ENCODE assay signal across 12 mouse cellular contexts in genomic region chr5:66750641-66751040, GRCm38 (mm10). TPM values are rescaled to one million over a fixed set of nuclear protein-coding genes. Genes with fewer than 3 reads are reported as not detected.
DNase-seq lines count a peak whose midpoint lies in the region; ATAC-seq lines count a peak whose summit lies in the region.
"Had no signal": no experiment of that assay in that cellular context is flagged by ENCODE, and none has a peak within 500 bp of the region (broad histone marks: within the 10 kb centered on the region; RNA-seq: fewer than 3 reads in every experiment).

No protein-coding gene starts in this region.

- H3K4me2 ChIP-seq in forebrain, embryonic 11.5 days (ENCODE audit: low read depth, low read length, severe bottlenecking) = no peak overlapping the region
- H3K4me2 ChIP-seq in midbrain, embryonic 16.5 days (ENCODE audit: low read length) = no peak overlapping the region
- H3K4me2 ChIP-seq: liver, embryonic 15.5 days had no signal

- H3K27me3 ChIP-seq in forebrain, embryonic 11.5 days (ENCODE audit: control insufficient read depth, insufficient read depth, low read length) = peaks cover 9% of the 10 kb centered on the region; the same call in 1 of the 2 replicates
- H3K27me3 ChIP-seq in forebrain, embryonic 10.5 days (ENCODE audit: poor library complexity, severe bottlenecking) = peaks cover 36% of the 10 kb centered on the region
- H3K27me3 ChIP-seq in midbrain, embryonic 16.5 days (ENCODE audit: control insufficient read depth, insufficient read depth, low read depth, low read length) = no peaks in the 10 kb centered on the region
- H3K27me3 ChIP-seq: CH12.LX had no signal

- H3K4me1 ChIP-seq in forebrain, embryonic 11.5 days (replicated peaks; ENCODE audit: control insufficient read depth, insufficient read depth, low read length) = peaks cover 16% of the 10 kb centered on the region; the same call in 1 of the 2 replicates
- H3K4me1 ChIP-seq in forebrain, embryonic 10.5 days = peaks cover 38% of the 10 kb centered on the region
- H3K4me1 ChIP-seq in midbrain, embryonic 16.5 days (ENCODE audit: control insufficient read depth, insufficient read depth, low read length) = peaks cover 29% of the 10 kb centered on the region
- H3K4me1 ChIP-seq: megakaryocyte, embryonic 14.5 days had no signal

- no peaks in the 10 kb centered on the region for H3K36me3 ChIP-seq in forebrain, embryonic 11.5 days (ENCODE audit: control insufficient read depth, insufficient read depth, low read length)
- no peaks in the 10 kb centered on the region for H3K36me3 ChIP-seq in forebrain, embryonic 10.5 days (replicated peaks)
- no peaks in the 10 kb centered on the region for H3K36me3 ChIP-seq in midbrain, embryonic 16.5 days (ENCODE audit: control insufficient read depth, insufficient read depth, low read length)
- H3K36me3 ChIP-seq: liver, embryonic 15.5 days had no signal

- H3K9me3 ChIP-seq in forebrain, embryonic 11.5 days (ENCODE audit: control insufficient read depth, low read length) = no peaks in the 10 kb centered on the region
- H3K9me3 ChIP-seq in forebrain, embryonic 10.5 days = no peaks in the 10 kb centered on the region
- H3K9me3 ChIP-seq in midbrain, embryonic 16.5 days (replicated peaks; ENCODE audit: control insufficient read depth, low read length, poor library complexity, severe bottlenecking) = no peaks in the 10 kb centered on the region
- H3K9me3 ChIP-seq: liver, embryonic 15.5 days had no signal

- DNase-seq in forebrain, embryonic 11.5 days (ENCODE audit: low spot score) = peak; percentile 2
- DNase-seq in forebrain, embryonic 10.5 days (ENCODE audit: extremely low spot score, low spot score) = no peak
- peak; percentile 25 for DNase-seq in layer of hippocampus, adult 9-11 months
- DNase-seq in layer of hippocampus, postnatal 36 days = no peak
- DNase-seq in cerebellum, adult 9-11 months = peak; percentile 51
- DNase-seq in heart, postnatal 4 days = peak; percentile 23
- DNase-seq: kidney, adult 9 months; retina, postnatal 1 day had no signal

- 75% methylated on average over 7 of the region's 7 CpGs for WGBS in forebrain, embryonic 11.5 days
- 78% methylated on average over 7 of the region's 7 CpGs for WGBS in forebrain, embryonic 10.5 days
- WGBS in midbrain, embryonic 16.5 days = 61% methylated on average over 7 of the region's 7 CpGs

- no peak overlapping the region for H3K9ac ChIP-seq in forebrain, embryonic 11.5 days (ENCODE audit: low read length)
- H3K9ac ChIP-seq in midbrain, embryonic 16.5 days (ENCODE audit: low read depth, low read length) = no peak overlapping the region
- H3K9ac ChIP-seq: liver, embryonic 15.5 days had no signal

- ATAC-seq in forebrain, embryonic 11.5 days (replicated peaks; ENCODE audit: low FRiP score) = no peak
- no peak for ATAC-seq in midbrain, embryonic 16.5 days

- H3K27ac ChIP-seq in forebrain, embryonic 11.5 days (ENCODE audit: low read depth, low read length) = no peak overlapping the region
- no peak overlapping the region for H3K27ac ChIP-seq in forebrain, embryonic 10.5 days
- no peak overlapping the region for H3K27ac ChIP-seq in midbrain, embryonic 16.5 days (ENCODE audit: low read length)
- H3K27ac ChIP-seq: liver, embryonic 15.5 days had no signal

- no peak overlapping the region for H3K4me3 ChIP-seq in forebrain, embryonic 11.5 days (ENCODE audit: low read depth, low read length)
- no peak overlapping the region for H3K4me3 ChIP-seq in forebrain, embryonic 10.5 days
- no peak overlapping the region for H3K4me3 ChIP-seq in midbrain, embryonic 16.5 days (ENCODE audit: low read depth, low read length)
- H3K4me3 ChIP-seq: liver, embryonic 15.5 days; megakaryocyte, embryonic 14.5 days had no signal

RNA-seq across cellular contexts. Expression of gene Limch1, which starts 5.0 kb away (rescaled TPM):
- polyA plus RNA-seq in forebrain, embryonic 11.5 days (2014; fragmentation: Nextera tagmentation; extraction: Ambion mirVana) = 39.2 and 41.7 TPM in 2 replicates
- polyA plus RNA-seq in forebrain, embryonic 10.5 days (2016; fragmentation: Nextera tagmentation; extraction: Ambion mirVana) = 26.6 and 28.3 TPM in 2 replicates
- 100 to 1,000 TPM; 119 to 142 TPM for total RNA-seq in layer of hippocampus, postnatal 36 days (2021)
- 100 to 1,000 TPM; 102 TPM for total RNA-seq in heart, postnatal 4 days (2021)
- polyA plus RNA-seq in midbrain, embryonic 16.5 days (2015; fragmentation: Nextera tagmentation; extraction: Ambion mirVana) = 40.4 and 48.8 TPM in 2 replicates

Comparison
In these comparisons a context has a peak if more than half of its experiments do, and no peak if none do; other contexts are left out.
1. DNase-seq: peak in forebrain, embryonic 11.5 days (single experiment), layer of hippocampus, adult 9-11 months (single experiment), cerebellum, adult 9-11 months (single experiment) and heart, postnatal 4 days (single experiment); none in forebrain, embryonic 10.5 days (single experiment) and layer of hippocampus, postnatal 36 days (0 of 2).